Mouse (Mus musculus) G1E-ER4 (cell line): ENCODE measurements around the gene Nmnat1. TPM values are rescaled to one million over a fixed set of nuclear protein-coding genes. Genes with fewer than 3 reads are reported as not detected.
A peak's percentile ranks its signal among the peaks of the same experiment; 100 is the strongest.

Experiments
- GATA1 ChIP-seq: IDR thresholded peaks from one replicate; pipeline ENCODE4 v1.8.0; 2012; ENCODE audit warnings: low read length, inconsistent platforms
- polyA plus RNA-seq: library from polyadenylated mRNA; stranded (reverse); fragments of >175 nt; gene quantifications from 2 replicates; pipeline ENCODE4 v1.2.3, GENCODE M21; 2012

Gene Nmnat1
- polyA plus RNA-seq, 1 experiment, result 1.6 TPM

GRCm38 (mm10) chr4:149459425-149459824 lies 25.6 kb downstream of the Nmnat1 start:
- TF ChIP-seq GATA1, result no peak

- TF ChIP-seq GATA1, result no peak
Measured at GRCm38 (mm10) chr4:149458526-149458925, 26.5 kb downstream of the Nmnat1 start.

GRCm38 (mm10) chr4:149457831-149458430 lies 27.1 kb downstream of the Nmnat1 start:
- TF ChIP-seq GATA1, result no peak

GRCm38 (mm10) chr4:149454879-149455278 lies 30.1 kb downstream of the Nmnat1 start, which contains the start of gene Rbp7:
Rbp7 (minus strand) TSS chr4:149454978.
- TF ChIP-seq GATA1, result no peak

GRCm38 (mm10) chr4:149454263-149454662 lies 30.7 kb downstream of the Nmnat1 start:
- TF ChIP-seq GATA1, result no peak

- TF ChIP-seq GATA1, result no peak
Measured at GRCm38 (mm10) chr4:149453656-149454055, 31.3 kb downstream of the Nmnat1 start.

GRCm38 (mm10) chr4:149450636-149451035 lies 34.4 kb downstream of the Nmnat1 start:
- no peak for TF ChIP-seq GATA1

GRCm38 (mm10) chr4:149446309-149446708 lies 38.7 kb downstream of the Nmnat1 start:
- no peak for TF ChIP-seq GATA1

- TF ChIP-seq GATA1, result no peak
Measured at GRCm38 (mm10) chr4:149445868-149446267, 39.1 kb downstream of the Nmnat1 start.

GRCm38 (mm10) chr4:149444964-149445701 lies 39.9 kb downstream of the Nmnat1 start:
- no peak for TF ChIP-seq GATA1

- TF ChIP-seq GATA1, result no peak
Measured at GRCm38 (mm10) chr4:149444465-149444864, 40.5 kb downstream of the Nmnat1 start.

GRCm38 (mm10) chr4:149442436-149442835 lies 42.6 kb downstream of the Nmnat1 start:
- TF ChIP-seq GATA1, result no peak

- peak; percentile 26 for TF ChIP-seq GATA1
Measured at GRCm38 (mm10) chr4:149440576-149440975, 44.4 kb downstream of the Nmnat1 start.

- no peak for TF ChIP-seq GATA1
Measured at GRCm38 (mm10) chr4:149429592-149429991, 55.4 kb downstream of the Nmnat1 start.

GRCm38 (mm10) chr4:149426325-149427199 lies 58.4 kb downstream of the Nmnat1 start, which contains the start of gene Ube4b:
Ube4b (minus strand) TSS chr4:149426749.
- no peak for TF ChIP-seq GATA1

GRCm38 (mm10) chr4:149425801-149426292 lies 59.2 kb downstream of the Nmnat1 start:
- no peak for TF ChIP-seq GATA1
